Mouse (Mus musculus) heart, postnatal 0 days (tissue): ENCODE results near the gene Clic4. TPM values are rescaled to one million over a fixed set of nuclear protein-coding genes. Genes with fewer than 3 reads are reported as not detected.
A peak's percentile ranks its signal among the peaks of the same experiment; 100 is the strongest.

ENCODE experiments used
- ATAC-seq: fragments of 200-750 bp; cut with Nextera tagmentation; 2 replicates; pipeline ENCODE4 v1.8.0; 2017; ENCODE audit warnings: low read depth, moderate number of reproducible peaks, moderate library complexity; ENCODE audit not compliant: insufficient read depth
- DNase-seq: peaks from one replicate; pipeline ENCODE4 v3.0.0-alpha.2; 2016; ENCODE audit warnings: low spot score
- H3K27ac ChIP-seq: fragments of 300-500 bp; sonication (generic); 2 replicates; pipeline ENCODE4 v1.5.1; 2014; ENCODE audit warnings: low read depth, mild to moderate bottlenecking
- H3K27me3 ChIP-seq: fragments of 300-500 bp; sonication (generic); 2 replicates; pipeline ENCODE4 v1.6.1; 2014; ENCODE audit warnings: low read length, mixed read lengths; ENCODE audit not compliant: control insufficient read depth, insufficient read depth
- H3K36me3 ChIP-seq: fragments of 300-500 bp; sonication (generic); replicated peaks from 2 replicates; pipeline ENCODE4 v1.6.1; 2014; ENCODE audit warnings: low read length, mixed read lengths; ENCODE audit not compliant: control insufficient read depth, insufficient read depth
- H3K4me1 ChIP-seq: fragments of 300-500 bp; sonication (generic); 2 replicates; pipeline ENCODE4 v1.6.1; 2014; ENCODE audit warnings: antibody characterized with exemption; ENCODE audit not compliant: control insufficient read depth, insufficient read depth
- H3K4me2 ChIP-seq: fragments of 300-500 bp; sonication (generic); 2 replicates; pipeline ENCODE4 v1.6.1; 2014; ENCODE audit warnings: low read depth, mild to moderate bottlenecking, low read length, moderate library complexity
- H3K4me3 ChIP-seq: fragments of 300-500 bp; sonication (generic); 2 replicates; pipeline ENCODE4 v1.5.1; 2014; ENCODE audit warnings: low read depth, low read length
- H3K9ac ChIP-seq: fragments of 300-500 bp; sonication (generic); replicated peaks from 2 replicates; pipeline ENCODE4 v1.6.1; 2014; ENCODE audit warnings: low read depth, low read length, mixed read lengths
- H3K9me3 ChIP-seq: fragments of 300-500 bp; sonication (generic); replicated peaks from 2 replicates; pipeline ENCODE4 v1.6.1; 2016; ENCODE audit warnings: low read length; ENCODE audit not compliant: control insufficient read depth
- CTCF ChIP-seq: IDR thresholded peaks from 2 replicates; pipeline ENCODE4 v1.5.1; 2016; ENCODE audit warnings: antibody characterized with exemption, control low read depth, low read depth
- EP300 ChIP-seq: IDR thresholded peaks from 2 replicates; pipeline ENCODE4 v1.6.1; 2016; ENCODE audit warnings: antibody characterized with exemption, low read depth
- WGBS: fragments of 180-500 bp; shearing (Covaris S2); extraction: QIAGEN DNeasy Blood & Tissue Kit; methylation state at CpG from one replicate; pipeline ENCODE4 v1.1.7; 2014; 5-methylcytosine and 5-hydroxymethylcytosine counted together
- polyA plus RNA-seq: library from polyadenylated mRNA; unstranded; fragments of >200 nt; fragmentation: Nextera tagmentation; extraction: Ambion mirVana; gene quantifications from 2 replicates; pipeline ENCODE4 v1.2.1, GENCODE M21; 2015
- total RNA-seq: library from RNA; depleted of rRNA; stranded (reverse); fragments of >200 nt; gene quantifications from 2 replicates; pipeline ENCODE4 v1.2.3, GENCODE M21; 2014; ENCODE audit warnings: low replicate concordance

The Clic4 gene
- total and polyA plus RNA-seq, 2 experiments from 2014 or later, result 235 to 239 TPM

DNA sequence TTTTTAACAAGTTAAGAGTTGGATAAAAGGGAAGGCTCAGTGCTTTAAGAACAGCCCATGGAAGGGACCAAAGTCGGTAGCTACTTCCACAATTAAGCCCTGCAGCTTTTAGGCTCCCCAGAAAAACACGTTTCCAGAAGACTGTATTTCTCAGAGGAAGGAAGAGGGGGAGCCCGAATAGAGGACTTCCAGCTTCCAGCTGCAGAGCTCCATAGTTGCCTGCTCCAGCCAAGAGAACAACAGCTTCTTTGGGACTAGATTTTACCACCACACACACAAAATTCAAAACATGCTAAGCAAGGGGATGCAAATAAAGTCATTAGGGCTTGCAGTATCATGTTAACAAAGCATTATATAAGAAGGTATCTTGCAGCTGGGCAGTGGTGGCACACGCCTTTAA is 42.7 kb downstream of the Clic4 start:
- H3K4me2 ChIP-seq, result no peak overlapping the region
- DNase-seq (no peak), ATAC-seq (no peak)
- H3K27ac ChIP-seq, result no peak overlapping the region
- H3K36me3 ChIP-seq, result peaks cover 17% of the 10 kb centered on the region
- no peaks in the 10 kb centered on the region for H3K9me3 ChIP-seq
- H3K27me3 ChIP-seq, result no peaks in the 10 kb centered on the region
- no peak overlapping the region for H3K9ac ChIP-seq
- 47% methylated on average over 4 of the region's 4 CpGs for WGBS
- peaks cover 17% of the 10 kb centered on the region; the same call in 1 of the 2 replicates for H3K4me1 ChIP-seq
- no peak overlapping the region for H3K4me3 ChIP-seq
- TF ChIP-seq CTCF (no peak), EP300 (no peak)

- Histone ChIP-seq H3K9ac (no peak overlapping the region), H3K27ac (no peak overlapping the region), H3K27me3 (no peaks in the 10 kb centered on the region), H3K4me1 (peaks cover 17% of the 10 kb centered on the region; the same call in 1 of the 2 replicates), H3K4me3 (no peak overlapping the region), H3K36me3 (peaks cover 34% of the 10 kb centered on the region), H3K9me3 (no peaks in the 10 kb centered on the region), H3K4me2 (no peak overlapping the region)
- TF ChIP-seq CTCF (no peak), EP300 (no peak)
- DNase-seq (no peak), ATAC-seq (no peak)
- WGBS, result 57% methylated on average over 3 of the region's 3 CpGs
Observed at GRCm38 (mm10) chr4:135228136-135228535, 44.5 kb downstream of the Clic4 start.

DNA sequence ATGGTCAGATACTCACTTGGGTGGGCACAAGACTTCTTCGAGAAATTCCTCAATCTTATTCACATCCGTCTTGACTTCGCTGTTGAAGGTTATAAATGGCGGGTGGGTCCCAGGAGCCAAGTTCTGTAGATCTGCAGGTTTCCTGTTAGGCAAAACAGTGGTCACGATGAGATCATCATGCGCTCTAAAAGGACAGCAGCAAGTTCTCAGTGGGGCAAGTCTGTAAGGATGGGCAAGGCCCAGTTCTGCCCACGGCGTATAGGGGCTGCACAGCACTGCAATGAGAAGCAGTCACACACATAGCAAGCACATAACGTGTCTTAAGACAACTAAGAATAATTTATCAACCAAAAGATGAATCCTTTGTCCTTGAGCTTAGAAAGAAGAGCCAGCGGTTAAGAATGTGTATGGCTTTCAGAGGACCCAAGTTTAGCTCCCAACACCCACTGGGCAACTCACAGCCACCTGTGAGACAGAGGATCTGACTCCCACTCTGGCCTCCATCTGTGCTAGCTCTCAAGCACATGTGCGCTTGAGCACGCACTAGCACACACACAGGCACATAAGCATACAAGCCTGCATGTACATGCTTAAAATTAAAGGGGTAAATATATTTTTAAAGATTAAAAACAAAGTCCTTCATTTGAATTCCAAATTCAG is 46.5 kb downstream of the Clic4 start:
- H3K9ac ChIP-seq, result no peak overlapping the region
- no peak overlapping the region for H3K4me3 ChIP-seq
- DNase-seq (no peak), ATAC-seq (no peak)
- no peaks in the 10 kb centered on the region for H3K27me3 ChIP-seq
- H3K27ac ChIP-seq, result peak overlapping the region; percentile 47
- TF ChIP-seq EP300 (no peak), CTCF (no peak)
- H3K36me3 ChIP-seq, result peaks cover 53% of the 10 kb centered on the region
- 75% methylated on average over 12 of the region's 12 CpGs for WGBS
- H3K4me1 ChIP-seq, result peaks cover 20% of the 10 kb centered on the region
- H3K4me2 ChIP-seq, result no peak overlapping the region
- H3K9me3 ChIP-seq, result no peaks in the 10 kb centered on the region

- DNase-seq (no peak), ATAC-seq (no peak)
- Histone ChIP-seq H3K9ac (no peak overlapping the region), H3K4me2 (no peak overlapping the region), H3K36me3 (peaks cover 61% of the 10 kb centered on the region), H3K27me3 (no peaks in the 10 kb centered on the region), H3K27ac (no peak overlapping the region; the same call in 1 of the 2 replicates), H3K4me1 (peaks cover 7% of the 10 kb centered on the region; the same call in 1 of the 2 replicates), H3K9me3 (no peaks in the 10 kb centered on the region), H3K4me3 (no peak overlapping the region)
- TF ChIP-seq EP300 (no peak), CTCF (no peak)
- WGBS, result 81% methylated on average over 9 of the region's 9 CpGs
Observed at GRCm38 (mm10) chr4:135223808-135224207, 48.8 kb downstream of the Clic4 start.

DNA sequence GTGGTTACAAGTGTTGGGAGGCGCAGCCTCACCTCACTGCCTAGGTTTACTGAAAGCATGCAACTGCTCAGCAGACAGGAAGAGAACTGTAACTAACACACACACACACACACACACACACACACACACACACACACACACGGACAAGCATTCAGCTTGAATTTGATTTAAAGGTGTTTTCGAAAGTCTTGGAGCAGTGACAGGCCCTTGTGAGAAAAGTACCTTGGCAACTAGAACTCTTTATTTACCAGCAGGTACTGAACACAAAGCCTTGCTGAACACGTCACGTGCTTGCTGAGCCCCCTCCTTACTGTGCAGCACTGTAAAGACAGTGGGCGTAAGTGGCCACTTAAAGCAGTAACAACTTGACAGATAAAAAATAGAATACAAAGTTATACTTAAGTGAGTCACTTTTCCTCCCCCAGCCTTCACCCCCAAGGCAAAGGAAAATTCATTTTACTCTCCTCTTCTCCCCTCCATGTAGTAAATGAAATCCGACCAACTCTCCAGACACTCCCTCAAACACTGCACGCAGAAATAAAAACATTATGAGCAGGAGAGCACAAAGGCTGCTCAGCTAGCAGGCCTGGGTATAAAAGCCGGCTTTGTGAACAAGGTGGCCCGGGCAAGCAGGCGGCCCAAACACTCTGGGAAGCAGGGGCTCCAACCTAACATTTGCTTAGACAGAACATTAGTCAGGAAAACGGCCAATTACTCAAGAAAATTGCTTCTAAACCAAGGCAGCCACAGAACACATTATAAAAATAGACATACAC is 50.8 kb downstream of the Clic4 start:
- no peak overlapping the region for H3K4me3 ChIP-seq
- no peak overlapping the region for H3K9ac ChIP-seq
- H3K27me3 ChIP-seq, result no peaks in the 10 kb centered on the region
- 51% methylated on average over 12 of the region's 12 CpGs for WGBS
- DNase-seq, result no peak
- TF ChIP-seq EP300, result no peak
- TF ChIP-seq CTCF, result no peak
- H3K9me3 ChIP-seq, result no peaks in the 10 kb centered on the region
- peaks cover 81% of the 10 kb centered on the region for H3K36me3 ChIP-seq
- no peak overlapping the region for H3K27ac ChIP-seq
- ATAC-seq, result no peak
- no peak overlapping the region for H3K4me2 ChIP-seq
- H3K4me1 ChIP-seq, result peaks cover 7% of the 10 kb centered on the region; the same call in 1 of the 2 replicates
